Mouse (Mus musculus): ENCODE measurements around the gene Rabgap1l.
A peak's percentile ranks its signal among the peaks of the same experiment; 100 is the strongest.

DNA sequence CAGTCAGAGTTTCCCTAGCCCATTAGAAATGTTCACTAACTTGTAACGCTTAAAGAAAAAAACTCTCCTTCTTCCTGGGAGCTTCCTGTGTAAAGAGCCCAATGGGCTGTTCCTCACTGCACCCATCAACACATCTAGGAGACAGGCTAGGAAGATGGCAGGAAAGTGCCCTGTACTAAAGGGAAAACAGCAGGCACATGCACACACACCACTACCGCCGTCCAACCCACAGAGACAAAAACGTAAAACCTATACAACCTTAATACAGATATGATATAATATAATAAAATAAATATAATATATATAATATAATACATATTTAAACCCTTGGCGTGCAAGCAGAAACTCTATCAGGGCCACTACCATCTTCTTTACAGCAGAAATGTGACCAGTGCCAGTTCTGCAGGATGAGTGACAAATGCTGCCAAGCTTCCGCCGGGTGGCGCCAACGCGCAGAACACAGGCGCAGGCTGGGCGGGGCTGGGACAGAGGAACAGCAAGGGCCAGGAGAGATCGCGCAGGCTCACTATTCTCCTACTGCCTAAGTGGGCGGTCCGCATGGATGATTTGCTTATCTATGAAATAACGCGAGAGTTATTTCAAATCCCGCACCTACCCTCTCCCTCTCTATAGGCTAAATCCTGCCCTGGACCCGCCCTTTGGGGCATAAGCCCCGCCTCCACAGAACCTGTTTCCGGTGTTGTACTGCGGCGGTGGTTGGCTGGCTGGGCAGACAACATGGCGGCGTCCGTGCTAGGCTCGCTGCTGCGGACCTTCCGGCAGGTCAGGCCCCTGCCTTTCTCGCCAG lies 598.3 kb downstream of the Rabgap1l start, which contains the start of gene Mrps14:
- TF ChIP-seq CTCF (IDR thresholded peaks at IDR 0.05; ENCODE audit: low read depth, low read length) (peak; percentile 91), POLR2A (IDR thresholded peaks at IDR 0.05; ENCODE audit: extremely low read depth, insufficient read depth, low read length) (peak; percentile 81)
